Mouse (Mus musculus): Measurements from ENCODE around the gene Gm9125. TPM values are rescaled to one million over a fixed set of nuclear protein-coding genes. Genes with fewer than 3 reads are reported as not detected.
"Not testable (repeated sequence)": the region's sequence is repeated elsewhere in the genome, so short reads cannot be mapped to it uniquely, and the experiment has no call there.

The Gm9125 gene
- polyA plus RNA-seq (2012; ENCODE audit: insufficient read depth, insufficient read length, low replicate concordance, missing spikeins), result not detected in 2 replicates

DNA sequence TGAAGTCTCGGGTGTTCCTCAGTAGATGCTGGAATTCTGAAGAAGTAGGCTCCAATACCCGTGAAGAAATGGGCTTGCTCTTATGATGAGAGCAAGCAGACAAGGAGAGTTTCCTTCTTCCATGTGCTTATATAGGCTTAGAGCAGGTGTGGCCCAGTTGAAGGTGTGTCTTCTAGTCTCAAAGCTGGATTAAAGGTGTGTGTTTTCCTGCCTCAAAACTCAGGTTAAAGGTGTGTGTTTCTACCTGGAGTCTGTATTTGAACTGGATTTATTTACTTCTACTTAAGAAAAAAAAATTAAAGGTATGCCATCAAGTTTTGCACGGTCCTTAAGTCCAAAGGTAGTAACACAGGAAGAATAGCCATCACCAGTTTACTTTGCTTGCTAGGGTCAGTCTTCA, at the start of gene Gm9125:
Gene Gm9125 (minus strand): TSS at position 101 of the 400 bp plus-strand sequence.
- not testable (repeated sequence) for H3K4me3 ChIP-seq (ENCODE audit: insufficient read depth, low read depth, low read length); H3K4me1 ChIP-seq (ENCODE audit: control insufficient read depth, insufficient read depth, low read length); H3K27ac ChIP-seq (ENCODE audit: insufficient read depth, low read depth, low read length)
- 87% methylated on average over 2 of the region's 3 CpGs for WGBS

DNA sequence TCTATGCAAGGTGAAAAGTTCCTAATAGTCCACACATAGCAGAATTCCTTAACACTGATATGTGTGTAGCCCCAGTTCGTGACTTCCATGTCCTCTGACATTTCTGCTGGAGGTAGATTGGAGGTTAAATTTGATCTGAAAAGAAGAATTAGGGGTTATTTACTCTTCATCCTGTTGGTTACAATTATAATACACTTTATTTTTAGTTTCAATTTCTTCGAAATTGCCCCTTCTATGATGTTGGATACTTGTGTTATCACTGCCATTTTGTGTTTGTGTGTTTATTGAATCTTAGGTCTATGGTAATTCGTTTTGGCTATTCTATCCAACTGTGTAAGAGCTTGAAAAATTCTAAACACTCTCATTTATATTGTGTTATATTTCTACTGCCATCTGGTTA, 17.9 kb upstream of the Gm9125 start, which contains the start of gene Gm10697:
Gene Gm10697 (minus strand): TSS at position 101 of the 400 bp plus-strand sequence.
- not testable (repeated sequence) for H3K4me3 ChIP-seq (ENCODE audit: insufficient read depth, low read depth, low read length); H3K4me1 ChIP-seq (ENCODE audit: control insufficient read depth, insufficient read depth, low read length); H3K27ac ChIP-seq (ENCODE audit: insufficient read depth, low read depth, low read length)
- 100% methylated on average over 2 of the region's 3 CpGs for WGBS

DNA sequence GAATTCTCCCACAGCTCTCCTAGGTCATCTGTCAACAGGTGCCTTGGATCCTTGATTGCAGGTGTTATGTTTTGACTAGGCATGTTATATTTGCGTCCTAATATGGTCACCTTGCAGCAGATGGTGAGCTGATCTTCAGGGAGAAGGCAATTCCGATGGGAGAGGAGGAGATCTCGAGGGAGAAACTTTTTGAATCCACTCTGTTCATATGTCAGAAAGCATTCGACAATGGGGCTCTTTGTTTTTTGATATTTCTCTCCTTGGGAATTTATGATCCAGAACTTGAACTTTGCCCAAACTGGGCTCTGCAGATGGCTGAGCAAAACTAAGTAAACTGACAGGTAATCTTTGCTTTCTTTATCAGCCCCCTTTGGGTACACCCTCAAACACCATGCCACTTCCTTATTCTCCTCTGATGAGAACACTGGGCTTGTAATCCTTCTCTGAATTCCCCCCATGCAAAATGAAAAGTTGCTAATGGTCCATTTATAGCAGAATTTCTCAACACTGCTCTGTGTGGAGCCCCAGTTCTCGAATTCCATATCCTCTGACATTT, 5.0 kb downstream of the Gm9125 start:
- not testable (repeated sequence) for H3K27ac ChIP-seq (ENCODE audit: insufficient read depth, low read depth, low read length); H3K4me3 ChIP-seq (ENCODE audit: insufficient read depth, low read depth, low read length); H3K4me1 ChIP-seq (ENCODE audit: control insufficient read depth, insufficient read depth, low read length)
- WGBS, result 57% methylated on average over 1 of the region's 5 CpGs

DNA sequence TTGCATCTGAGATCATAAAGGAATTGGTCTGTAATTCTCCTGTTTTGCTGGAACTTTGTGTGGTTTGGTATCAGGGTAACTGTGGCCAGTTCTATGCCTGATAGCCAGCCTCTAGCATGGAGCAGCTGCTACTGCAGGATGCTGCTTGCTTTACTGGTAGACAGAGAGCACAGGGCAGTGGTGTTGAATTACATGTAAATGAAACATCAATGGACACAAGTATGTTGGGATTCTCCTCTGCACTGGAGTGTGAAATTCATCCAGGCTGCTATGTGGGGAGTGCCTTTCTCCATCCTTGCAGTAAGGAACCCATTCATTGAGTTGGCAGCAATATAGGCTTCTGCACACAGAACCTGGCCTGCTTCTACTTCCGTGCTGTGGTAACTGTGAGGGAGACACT, 16.4 kb downstream of the Gm9125 start:
- not testable (repeated sequence) for H3K4me1 ChIP-seq (ENCODE audit: control insufficient read depth, insufficient read depth, low read length); H3K27ac ChIP-seq (ENCODE audit: insufficient read depth, low read depth, low read length); H3K4me3 ChIP-seq (ENCODE audit: insufficient read depth, low read depth, low read length)
- WGBS, result 68% methylated on average over 1 of the region's 1 CpGs

DNA sequence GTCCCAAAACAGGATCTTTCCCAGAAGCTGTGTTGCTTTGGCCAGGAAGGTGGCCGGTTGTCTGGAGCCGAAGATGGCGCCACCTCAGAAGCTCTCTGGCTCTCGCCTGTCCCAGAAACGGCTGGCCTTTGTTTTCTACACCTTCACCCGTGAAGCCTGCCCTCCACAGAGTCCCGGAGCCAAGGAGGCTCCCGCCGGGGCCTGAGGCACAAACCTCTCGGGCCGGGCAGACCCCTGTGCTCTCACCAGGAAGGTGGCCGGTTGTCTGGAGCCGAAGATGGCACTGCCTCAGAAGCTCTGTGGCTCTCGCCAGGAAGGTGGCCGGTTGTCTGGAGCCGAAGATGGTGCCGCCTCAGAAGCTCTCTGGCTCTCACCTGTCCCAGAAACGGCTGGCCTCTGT, 20.3 kb downstream of the Gm9125 start:
- H3K4me3 ChIP-seq (ENCODE audit: insufficient read depth, low read depth, low read length); H3K4me1 ChIP-seq (ENCODE audit: control insufficient read depth, insufficient read depth, low read length); H3K27ac ChIP-seq (ENCODE audit: insufficient read depth, low read depth, low read length): not testable (repeated sequence)
- WGBS, result 93% methylated on average over 18 of the region's 18 CpGs

Other genes with a start within 250 kb of the Gm9125 start
- gene Tdpoz3, start 228.9 kb downstream of the Gm9125 start, polyA plus RNA-seq (2012; ENCODE audit: insufficient read depth, insufficient read length, low replicate concordance, missing spikeins), result not detected in 2 replicates
- not detected in 2 replicates for gene Gm9117, start 111.3 kb downstream of the Gm9125 start, polyA plus RNA-seq (2012; ENCODE audit: insufficient read depth, insufficient read length, low replicate concordance, missing spikeins)
- gene Tdpoz5, start 93.6 kb downstream of the Gm9125 start, polyA plus RNA-seq (2012; ENCODE audit: insufficient read depth, insufficient read length, low replicate concordance, missing spikeins), result not detected in 2 replicates
- gene Gm10697, start 17.8 kb upstream of the Gm9125 start, polyA plus RNA-seq (2012; ENCODE audit: insufficient read depth, insufficient read length, low replicate concordance, missing spikeins), result not detected in 2 replicates
- not detected in 2 replicates for gene Gm10696, start 123.3 kb upstream of the Gm9125 start, polyA plus RNA-seq (2012; ENCODE audit: insufficient read depth, insufficient read length, low replicate concordance, missing spikeins)
- not detected in 2 replicates for gene Gm5286, start 141.8 kb upstream of the Gm9125 start, polyA plus RNA-seq (2012; ENCODE audit: insufficient read depth, insufficient read length, low replicate concordance, missing spikeins)
- not detected in 2 replicates for gene Gm4778, start 209.2 kb upstream of the Gm9125 start, polyA plus RNA-seq (2012; ENCODE audit: insufficient read depth, insufficient read length, low replicate concordance, missing spikeins)